Mouse (Mus musculus) macrophage (primary cell): ENCODE data around the gene Olfr1417. TPM values are rescaled to one million over a fixed set of nuclear protein-coding genes. Genes with fewer than 3 reads are reported as not detected.

ENCODE experiments used
- H3K27ac ChIP-seq: fragments of 350-480 bp; formaldehyde crosslinking; 2 replicates; pipeline ENCODE4 v1.9.0; 2021
- H3K36me3 ChIP-seq: fragments of 350-480 bp; formaldehyde crosslinking; 2 replicates; pipeline ENCODE4 v1.9.0; 2021; ENCODE audit errors: inconsistent target
- H3K4me3 ChIP-seq: fragments of 350-480 bp; formaldehyde crosslinking; 2 replicates; pipeline ENCODE4 v1.9.0; 2021; ENCODE audit errors: inconsistent target
- H3K79me2 ChIP-seq: fragments of 350-480 bp; formaldehyde crosslinking; 2 replicates; pipeline ENCODE4 v1.9.0; 2021; ENCODE audit errors: inconsistent target
- WGBS: methylation state at CpG from one replicate; pipeline ENCODE4 v1.1.7; 2026; ENCODE audit warnings: inconsistent platforms; ENCODE audit not compliant: missing documents; 5-methylcytosine and 5-hydroxymethylcytosine counted together
- polyA plus RNA-seq: library from polyadenylated mRNA; stranded (reverse); fragments of 250-400 nt; gene quantifications from 3 replicates; pipeline ENCODE4 v1.2.4, GENCODE M21; 2018; ENCODE audit warnings: inconsistent platforms

Gene Olfr1417
- polyA plus RNA-seq, 1 experiment from 2014 or later, result not detected

DNA sequence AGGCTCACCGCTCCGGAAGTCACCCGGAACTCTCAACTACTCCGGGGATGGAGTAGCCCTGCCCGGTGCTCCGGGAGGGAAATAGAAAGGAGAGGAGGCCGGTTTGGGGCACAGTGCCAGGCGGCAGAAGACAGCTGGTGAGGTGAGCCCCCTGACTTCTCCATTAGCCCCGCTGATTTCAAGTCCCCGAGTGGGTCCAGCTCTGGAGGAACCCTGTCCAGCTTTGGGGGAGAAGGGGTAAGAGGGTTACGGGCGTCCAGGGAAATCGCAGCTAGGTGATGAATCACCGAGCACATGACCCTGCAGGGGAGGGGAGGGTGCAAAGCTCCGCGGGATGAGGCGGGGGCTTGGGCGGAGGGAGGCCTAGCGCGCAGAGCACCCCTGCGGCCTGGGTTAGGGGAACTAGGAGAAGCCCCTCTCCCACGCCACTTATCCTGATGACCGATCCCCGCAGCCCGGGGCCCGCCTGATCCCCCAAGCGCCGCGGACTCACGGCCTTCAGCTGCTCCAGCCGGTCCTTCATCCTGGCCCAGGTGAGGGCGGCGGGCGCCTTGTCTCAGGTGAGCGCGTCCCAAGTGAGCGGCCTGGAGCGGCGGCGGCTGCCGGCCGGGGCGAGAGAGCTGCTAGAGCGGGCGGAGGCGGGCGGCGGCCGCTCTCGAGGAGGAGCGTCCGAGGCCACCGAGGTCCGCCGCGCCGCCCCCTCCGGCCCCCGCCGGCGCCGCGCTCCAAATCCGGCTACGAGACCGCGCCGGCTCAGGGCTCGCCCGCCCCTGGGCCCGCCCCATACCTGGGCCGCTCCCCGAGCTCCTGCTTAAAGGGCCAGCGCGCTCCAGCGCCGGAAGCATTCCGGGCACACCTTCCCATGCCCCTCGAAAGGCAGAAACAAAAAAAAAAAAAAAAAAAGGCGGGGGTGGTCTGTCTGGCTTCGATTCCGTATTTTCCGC, 20.5 kb downstream of the Olfr1417 start:
- WGBS, result under 1% methylated on average over 75 of the region's 83 CpGs
- H3K27ac ChIP-seq, result peak overlapping the region; percentile 74
- H3K4me3 ChIP-seq, result peak overlapping the region; percentile 75
- peaks cover 58% of the 10 kb centered on the region for H3K79me2 ChIP-seq
- no peaks in the 10 kb centered on the region for H3K36me3 ChIP-seq

DNA sequence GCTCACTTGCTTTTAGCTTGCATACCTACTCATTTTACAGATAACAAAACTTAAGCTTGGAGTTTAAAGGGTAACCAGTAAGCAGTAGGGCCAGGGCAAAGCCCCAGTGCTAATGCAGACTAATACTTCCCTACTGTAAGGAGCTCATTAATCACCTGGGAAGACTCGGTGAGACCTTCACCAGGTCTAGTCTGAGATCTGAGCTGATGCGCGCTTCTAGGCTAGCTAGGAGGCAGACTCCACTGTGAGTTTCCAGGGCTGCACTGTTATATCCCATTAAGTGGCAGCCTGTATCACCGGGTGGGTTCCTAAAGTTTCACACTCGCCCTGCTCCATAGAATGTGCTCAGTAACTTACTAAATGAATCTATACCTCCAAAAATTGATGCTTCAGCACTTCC, 21.4 kb downstream of the Olfr1417 start:
- Histone ChIP-seq H3K79me2 (peaks cover 67% of the 10 kb centered on the region), H3K36me3 (no peaks in the 10 kb centered on the region), H3K4me3 (peak overlapping the region; percentile 75), H3K27ac (peak overlapping the region; percentile 74; the same call in 1 of the 2 replicates)
- 59% methylated on average over 5 of the region's 5 CpGs for WGBS

GRCm38 (mm10) chr19:11816706-11817105, 22.3 kb downstream of the Olfr1417 start:
- no peak overlapping the region for H3K27ac ChIP-seq
- 87% methylated on average over 6 of the region's 6 CpGs for WGBS
- H3K4me3 ChIP-seq, result no peak overlapping the region
- no peaks in the 10 kb centered on the region for H3K36me3 ChIP-seq
- H3K79me2 ChIP-seq, result peaks cover 75% of the 10 kb centered on the region

DNA sequence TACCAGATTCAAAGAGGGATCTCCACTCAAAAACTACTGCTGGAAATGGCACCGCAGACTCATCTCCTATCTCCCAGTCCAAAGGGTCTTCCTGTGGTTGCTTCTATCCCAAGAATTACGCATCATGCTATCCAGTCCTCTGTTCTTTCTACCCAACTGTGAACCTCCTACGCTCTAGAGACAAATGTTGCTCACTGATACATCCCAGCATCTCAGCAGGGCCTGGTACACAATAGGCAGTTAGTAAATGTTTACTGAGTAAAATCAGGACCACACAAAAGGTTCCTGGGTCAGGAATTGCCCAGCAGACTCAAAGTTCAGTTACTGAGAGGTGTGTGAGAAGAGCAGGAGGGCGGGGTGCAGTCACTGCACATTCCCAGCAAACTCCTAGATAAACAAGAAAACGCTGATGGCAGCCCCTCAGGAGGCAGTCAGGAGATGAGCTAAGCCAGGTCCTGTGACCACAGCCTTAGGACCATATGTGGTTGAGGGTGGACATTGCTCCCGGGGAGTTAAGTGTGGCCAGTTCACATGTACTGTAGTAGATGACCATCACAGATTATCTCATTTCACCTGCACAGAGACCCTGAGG, 24.2 kb downstream of the Olfr1417 start:
- H3K27ac ChIP-seq, result no peak overlapping the region
- H3K79me2 ChIP-seq, result peaks cover 94% of the 10 kb centered on the region
- WGBS, result 99% methylated on average over 6 of the region's 6 CpGs
- H3K4me3 ChIP-seq, result no peak overlapping the region
- no peaks in the 10 kb centered on the region for H3K36me3 ChIP-seq

- peaks cover 97% of the 10 kb centered on the region for H3K79me2 ChIP-seq
- WGBS, result 92% methylated on average over 8 of the region's 8 CpGs
- no peaks in the 10 kb centered on the region for H3K36me3 ChIP-seq
- no peak overlapping the region for H3K4me3 ChIP-seq
- peak overlapping the region; percentile 8; the same call in 1 of the 2 replicates for H3K27ac ChIP-seq
These were observed 25.4 kb downstream of the Olfr1417 start for GRCm38 (mm10) chr19:11813649-11814048.

DNA sequence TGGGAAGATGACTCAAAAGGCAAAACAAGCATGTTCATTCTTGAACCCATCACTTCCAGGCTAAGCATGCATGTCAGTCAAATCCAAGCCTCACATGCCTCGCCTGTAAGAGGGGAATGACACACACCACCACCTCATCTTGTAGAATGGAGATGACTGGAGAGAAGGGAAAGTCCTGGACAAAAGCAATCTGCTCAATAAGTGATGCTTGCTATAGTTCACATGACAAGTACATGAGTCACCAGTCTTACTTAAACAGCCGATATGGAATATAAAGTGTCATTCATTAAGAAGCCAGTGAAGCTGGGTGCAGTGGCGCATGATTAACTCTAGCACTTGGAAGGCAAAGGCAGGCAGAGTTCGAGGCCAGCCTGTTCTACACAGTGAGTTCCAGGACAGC, 25.9 kb downstream of the Olfr1417 start:
- Histone ChIP-seq H3K27ac (0 out of 2 replicates have a peak overlapping the region, but pooled peaks have one; percentile 8), H3K4me3 (no peak overlapping the region), H3K36me3 (no peaks in the 10 kb centered on the region), H3K79me2 (peaks cover 96% of the 10 kb centered on the region)
- WGBS, result 82% methylated on average over 4 of the region's 4 CpGs

DNA sequence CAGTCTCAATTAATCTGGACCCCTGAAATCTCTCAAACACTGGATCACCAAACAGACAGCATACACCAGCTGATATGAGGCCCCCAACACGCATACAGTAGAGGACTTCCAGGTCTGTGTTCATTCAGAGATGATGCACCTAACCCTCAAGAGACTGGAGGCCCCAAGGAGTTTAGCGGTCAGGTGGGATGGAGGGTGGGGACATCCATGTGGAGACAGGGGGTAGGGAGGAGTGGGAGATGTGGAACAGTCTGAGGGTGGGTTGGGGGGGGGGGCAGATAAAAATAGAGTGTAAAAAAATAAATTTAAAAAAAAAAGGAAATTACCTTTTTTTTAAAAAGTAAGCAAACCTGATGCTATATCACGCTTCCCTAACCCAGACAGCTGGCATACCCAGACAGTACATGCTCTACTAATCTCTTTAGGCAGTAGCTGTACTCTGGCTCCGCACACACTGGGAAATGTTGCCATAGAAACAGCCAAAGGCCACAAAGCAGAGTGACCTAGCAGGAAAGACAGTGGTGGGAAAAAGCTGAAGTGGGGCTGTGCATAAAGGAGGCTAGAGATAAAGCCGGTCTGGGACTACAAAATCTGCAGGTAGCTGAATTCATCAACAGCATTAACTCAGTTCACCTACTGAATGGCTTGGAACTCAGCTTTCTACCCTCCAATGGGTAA, 27.2 kb downstream of the Olfr1417 start:
- Histone ChIP-seq H3K79me2 (peaks cover 94% of the 10 kb centered on the region), H3K27ac (no peak overlapping the region), H3K4me3 (no peak overlapping the region), H3K36me3 (no peaks in the 10 kb centered on the region)
- 65% methylated on average over 3 of the region's 5 CpGs for WGBS

GRCm38 (mm10) chr19:11810856-11811255, 28.2 kb downstream of the Olfr1417 start:
- 100% methylated on average over 1 of the region's 1 CpGs for WGBS
- H3K4me3 ChIP-seq, result no peak overlapping the region
- no peak overlapping the region for H3K27ac ChIP-seq
- no peaks in the 10 kb centered on the region for H3K36me3 ChIP-seq
- H3K79me2 ChIP-seq, result peaks cover 94% of the 10 kb centered on the region

GRCm38 (mm10) chr19:11810003-11810758, 28.8 kb downstream of the Olfr1417 start:
- WGBS, result 44% methylated on average over 5 of the region's 5 CpGs
- peaks cover 94% of the 10 kb centered on the region for H3K79me2 ChIP-seq
- 0 out of 2 replicates have a peak overlapping the region, but pooled peaks have one; percentile 15 for H3K27ac ChIP-seq
- no peaks in the 10 kb centered on the region for H3K36me3 ChIP-seq
- H3K4me3 ChIP-seq, result no peak overlapping the region

DNA sequence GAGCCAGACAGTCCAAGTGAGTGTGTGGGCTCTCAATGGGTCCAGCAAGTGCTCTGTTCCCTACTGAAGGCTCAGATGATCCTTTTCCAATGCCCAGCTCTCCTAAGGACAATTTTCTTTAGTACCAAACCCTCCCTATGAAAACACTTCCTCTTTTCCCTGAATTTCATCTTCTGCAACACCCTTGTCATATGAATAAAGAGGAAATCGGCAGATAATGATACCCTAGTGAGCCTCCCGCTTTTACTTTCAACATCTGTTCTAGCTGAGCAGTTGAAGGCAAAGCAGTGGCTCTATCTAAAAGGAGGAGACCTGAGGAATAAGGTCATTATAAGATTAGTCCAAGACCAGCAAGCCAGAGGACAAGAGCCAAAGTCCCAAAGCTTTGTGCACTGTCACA, 30.6 kb downstream of the Olfr1417 start:
- Histone ChIP-seq H3K27ac (peak overlapping the region; percentile 33), H3K79me2 (peaks cover 82% of the 10 kb centered on the region), H3K4me3 (no peak overlapping the region), H3K36me3 (no peaks in the 10 kb centered on the region)
- 14% methylated on average over 2 of the region's 2 CpGs for WGBS

- Histone ChIP-seq H3K4me3 (no peak overlapping the region), H3K79me2 (peaks cover 76% of the 10 kb centered on the region), H3K36me3 (no peaks in the 10 kb centered on the region), H3K27ac (peak overlapping the region; percentile 33)
- 49% methylated on average over 6 of the region's 6 CpGs for WGBS
These were observed 31.2 kb downstream of the Olfr1417 start for GRCm38 (mm10) chr19:11807822-11808221.

DNA sequence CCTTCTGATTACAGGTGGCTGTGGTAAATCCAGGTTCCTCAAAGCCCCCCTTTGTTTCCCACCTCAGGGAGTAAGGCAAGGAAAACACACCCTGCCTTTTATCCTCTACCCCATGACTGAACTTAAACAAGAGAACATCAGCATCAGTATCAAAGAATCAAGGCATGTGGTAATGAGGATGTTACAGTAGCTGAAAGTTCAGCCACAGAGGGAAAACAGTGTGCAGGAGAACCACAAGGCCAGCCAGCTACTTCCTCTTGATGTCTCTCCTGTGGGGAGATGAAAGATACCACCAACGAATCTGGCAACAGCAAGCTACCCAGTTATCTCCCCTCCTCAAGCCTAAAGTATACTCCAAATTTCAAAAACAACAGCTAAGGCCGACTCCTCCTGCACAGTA, 31.8 kb downstream of the Olfr1417 start:
- peaks cover 70% of the 10 kb centered on the region for H3K79me2 ChIP-seq
- 4% methylated on average over 2 of the region's 2 CpGs for WGBS
- H3K27ac ChIP-seq, result no peak overlapping the region
- H3K36me3 ChIP-seq, result no peaks in the 10 kb centered on the region
- H3K4me3 ChIP-seq, result no peak overlapping the region

- Histone ChIP-seq H3K79me2 (peaks cover 44% of the 10 kb centered on the region), H3K27ac (0 out of 2 replicates have a peak overlapping the region, but pooled peaks have one; percentile 4), H3K4me3 (no peak overlapping the region), H3K36me3 (no peaks in the 10 kb centered on the region; the same call in 1 of the 2 replicates)
- WGBS, result 0% methylated on average over 1 of the region's 1 CpGs
These were observed 34.6 kb downstream of the Olfr1417 start for GRCm38 (mm10) chr19:11804423-11804822.
